Mouse (Mus musculus) heart, embryonic 12.5 days (tissue): ENCODE data around the gene Gsg1. TPM values are rescaled to one million over a fixed set of nuclear protein-coding genes. Genes with fewer than 3 reads are reported as not detected.
A peak's percentile ranks its signal among the peaks of the same experiment; 100 is the strongest.

ENCODE experiments used
- ATAC-seq: fragments of 200-750 bp; cut with Nextera tagmentation; 2 replicates; pipeline ENCODE4 v1.8.0; 2017; ENCODE audit warnings: moderate TSS enrichment, moderate library complexity; ENCODE audit not compliant: insufficient number of reproducible peaks, low FRiP score
- H3K27ac ChIP-seq: fragments of 300-500 bp; sonication (generic); 2 replicates; pipeline ENCODE4 v1.5.1; 2016; ENCODE audit warnings: mild to moderate bottlenecking, moderate library complexity; ENCODE audit not compliant: poor library complexity, severe bottlenecking
- H3K27me3 ChIP-seq: fragments of 300-500 bp; sonication (generic); replicated peaks from 2 replicates; pipeline ENCODE4 v1.6.1; 2016; ENCODE audit warnings: mild to moderate bottlenecking, moderate library complexity
- H3K36me3 ChIP-seq: fragments of 300-500 bp; sonication (generic); 2 replicates; pipeline ENCODE4 v1.6.1; 2016; ENCODE audit warnings: mild to moderate bottlenecking, moderate library complexity
- H3K4me1 ChIP-seq: fragments of 300-500 bp; sonication (generic); replicated peaks from 2 replicates; pipeline ENCODE4 v1.6.1; 2016; ENCODE audit warnings: mild to moderate bottlenecking
- H3K4me2 ChIP-seq: fragments of 300-500 bp; sonication (generic); 2 replicates; pipeline ENCODE4 v1.6.1; 2016; ENCODE audit warnings: mild to moderate bottlenecking, moderate library complexity
- H3K4me3 ChIP-seq: fragments of 300-500 bp; sonication (generic); 2 replicates; pipeline ENCODE4 v1.5.1; 2016; ENCODE audit warnings: mild to moderate bottlenecking
- H3K9ac ChIP-seq: fragments of 300-500 bp; sonication (generic); 2 replicates; pipeline ENCODE4 v1.6.1; 2016; ENCODE audit warnings: mild to moderate bottlenecking, moderate library complexity
- H3K9me3 ChIP-seq: fragments of 300-500 bp; sonication (generic); replicated peaks from 2 replicates; pipeline ENCODE4 v1.6.1; 2016; ENCODE audit warnings: mild to moderate bottlenecking, moderate library complexity
- WGBS: fragments of 180-500 bp; shearing (Covaris S2); methylation state at CpG from one replicate; pipeline ENCODE4 v1.1.7; 2016; 5-methylcytosine and 5-hydroxymethylcytosine counted together
- polyA plus RNA-seq: library from polyadenylated mRNA; unstranded; fragments of >200 nt; fragmentation: Nextera tagmentation; extraction: Ambion mirVana; gene quantifications from 2 replicates; pipeline ENCODE4 v1.2.1, GENCODE M21; 2016

Gene Gsg1
- polyA plus RNA-seq, 1 experiment from 2014 or later: 0.59 TPM

DNA sequence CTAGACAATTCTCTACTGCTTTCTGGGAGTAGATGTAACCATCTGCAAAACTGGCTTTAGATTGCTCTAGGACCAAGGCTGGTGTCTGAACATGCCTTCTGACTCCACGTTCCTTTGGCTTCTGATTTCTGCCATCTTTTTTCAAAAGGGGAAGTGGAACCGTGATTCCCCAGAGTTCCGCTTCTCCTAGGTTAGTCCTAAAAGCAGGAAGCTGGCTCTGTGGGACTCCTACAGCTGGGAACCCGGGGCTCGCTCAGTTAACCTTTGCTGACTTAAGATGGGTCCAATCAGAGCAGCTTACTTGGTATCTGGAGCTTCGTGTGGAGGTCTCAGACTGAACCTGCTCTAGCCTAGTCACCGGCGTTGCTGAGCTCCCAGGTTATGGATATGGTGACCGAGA is 7.0 kb upstream of the Gsg1 start:
- no peak for ATAC-seq
- H3K36me3 ChIP-seq: no peaks in the 10 kb centered on the region
- H3K27me3 ChIP-seq: no peaks in the 10 kb centered on the region
- no peak overlapping the region for H3K27ac ChIP-seq
- peaks cover 8% of the 10 kb centered on the region; the same call in 1 of the 2 replicates for H3K9me3 ChIP-seq
- no peak overlapping the region for H3K4me2 ChIP-seq
- H3K4me1 ChIP-seq: no peaks in the 10 kb centered on the region
- no peak overlapping the region for H3K9ac ChIP-seq
- 88% methylated on average over 9 of the region's 9 CpGs for WGBS
- H3K4me3 ChIP-seq: no peak overlapping the region

DNA sequence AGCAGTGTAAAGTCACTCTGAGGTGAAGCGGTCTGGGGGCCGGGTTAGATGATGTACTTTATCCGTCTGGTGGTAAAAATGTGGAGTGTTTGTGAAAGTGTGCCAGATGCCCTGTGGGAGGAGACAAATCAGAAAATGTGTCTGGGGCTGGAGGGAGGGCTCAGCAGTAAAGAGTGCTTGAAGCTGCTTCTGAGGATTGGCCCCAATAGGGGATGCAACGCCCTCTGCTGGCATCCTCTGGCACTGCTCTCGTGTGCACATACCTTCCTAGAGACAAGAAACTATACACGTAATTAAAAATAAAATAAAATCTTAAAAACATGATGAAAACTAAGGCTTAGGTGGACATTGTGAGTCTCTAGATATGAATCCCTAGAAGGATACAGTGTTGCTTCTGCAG is 6.3 kb upstream of the Gsg1 start:
- no peak overlapping the region for H3K9ac ChIP-seq
- 86% methylated on average over 6 of the region's 6 CpGs for WGBS
- H3K36me3 ChIP-seq: peaks cover 2% of the 10 kb centered on the region; the same call in 1 of the 2 replicates
- H3K4me1 ChIP-seq: no peaks in the 10 kb centered on the region
- H3K9me3 ChIP-seq: peaks cover 11% of the 10 kb centered on the region
- H3K4me2 ChIP-seq: no peak overlapping the region
- H3K4me3 ChIP-seq: no peak overlapping the region
- no peaks in the 10 kb centered on the region for H3K27me3 ChIP-seq
- H3K27ac ChIP-seq: no peak overlapping the region
- ATAC-seq: no peak

DNA sequence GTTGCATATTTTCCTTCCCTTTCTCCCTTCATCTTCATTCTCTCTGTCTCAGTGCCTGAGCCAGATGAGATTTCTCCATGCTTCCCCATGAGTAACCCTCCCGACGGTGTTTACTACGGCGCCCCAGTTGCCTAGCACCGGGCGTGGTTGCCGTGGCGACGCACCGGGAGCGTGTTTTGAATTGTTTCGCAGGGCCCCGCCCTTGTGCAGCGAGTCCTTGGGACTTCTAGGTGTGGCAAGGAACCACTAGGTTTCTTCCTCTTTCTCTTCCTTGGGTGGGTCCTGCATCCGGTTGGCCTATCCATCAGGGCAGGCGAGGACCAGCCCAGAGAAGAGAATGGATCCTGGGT is 1.4 kb downstream of the Gsg1 start:
- Histone ChIP-seq H3K4me2 (peak overlapping the region; percentile 64), H3K4me3 (peak overlapping the region; percentile 33), H3K9ac (no peak overlapping the region), H3K27me3 (0 out of 2 replicates have a peak, but pooled peaks cover 4% of the 10 kb centered on the region), H3K4me1 (peaks cover 27% of the 10 kb centered on the region), H3K36me3 (peaks cover 2% of the 10 kb centered on the region; the same call in 1 of the 2 replicates), H3K9me3 (peaks cover 4% of the 10 kb centered on the region), H3K27ac (peak overlapping the region; percentile 8; the same call in 1 of the 2 replicates)
- 7% methylated on average over 16 of the region's 16 CpGs for whole genome bisulfite sequencing
- peak; percentile 69 for ATAC-seq

DNA sequence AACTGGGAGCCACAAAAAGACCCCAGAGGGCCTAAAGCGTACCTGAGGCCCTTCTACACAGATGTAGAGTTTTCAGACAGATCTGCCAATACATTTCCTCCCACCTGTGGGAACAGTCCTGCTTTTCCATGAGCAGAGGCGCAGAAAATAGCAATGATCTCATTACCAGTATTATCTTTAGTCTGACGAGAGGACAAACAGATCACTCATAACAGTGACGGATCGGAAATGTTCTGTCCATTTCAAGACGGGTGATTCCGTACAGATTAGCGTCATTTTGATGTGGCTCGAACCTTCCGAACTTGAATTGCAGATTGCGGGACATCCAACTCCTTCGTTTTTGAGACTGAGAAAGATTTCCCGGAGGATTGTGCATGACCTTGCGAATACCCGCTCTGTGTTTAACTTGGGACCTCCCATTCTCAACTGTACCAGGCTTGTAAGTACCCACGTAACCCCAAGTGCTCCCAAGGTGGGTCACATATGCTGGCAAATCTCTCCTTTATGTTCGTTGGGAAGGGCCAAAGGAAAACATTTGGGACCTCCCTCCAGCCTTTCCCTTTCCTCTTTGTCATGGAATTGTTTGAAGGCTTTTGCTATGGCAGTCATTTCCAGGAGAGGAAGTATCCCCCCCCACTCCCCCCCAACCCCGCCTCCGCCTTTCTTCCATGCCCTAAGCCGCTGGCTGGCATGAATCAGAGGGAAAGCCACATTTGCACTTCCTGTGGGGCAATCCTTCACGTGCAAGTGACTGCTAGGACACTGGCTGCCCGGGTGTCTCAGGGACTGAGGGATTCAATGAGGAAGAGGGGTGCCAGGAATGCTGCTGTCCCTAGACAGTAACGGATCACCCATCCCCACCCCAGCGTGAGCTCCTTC is 2.1 kb downstream of the Gsg1 start:
- H3K27ac ChIP-seq: peak overlapping the region; percentile 8
- no peak overlapping the region for H3K9ac ChIP-seq
- WGBS: 42% methylated on average over 24 of the region's 24 CpGs
- H3K9me3 ChIP-seq: peaks cover 4% of the 10 kb centered on the region
- peaks cover 27% of the 10 kb centered on the region for H3K4me1 ChIP-seq
- ATAC-seq: peak; percentile 20
- H3K4me3 ChIP-seq: peak overlapping the region; percentile 33
- peaks cover 2% of the 10 kb centered on the region; the same call in 1 of the 2 replicates for H3K36me3 ChIP-seq
- 0 out of 2 replicates have a peak, but pooled peaks cover 4% of the 10 kb centered on the region for H3K27me3 ChIP-seq
- H3K4me2 ChIP-seq: peak overlapping the region; percentile 64

DNA sequence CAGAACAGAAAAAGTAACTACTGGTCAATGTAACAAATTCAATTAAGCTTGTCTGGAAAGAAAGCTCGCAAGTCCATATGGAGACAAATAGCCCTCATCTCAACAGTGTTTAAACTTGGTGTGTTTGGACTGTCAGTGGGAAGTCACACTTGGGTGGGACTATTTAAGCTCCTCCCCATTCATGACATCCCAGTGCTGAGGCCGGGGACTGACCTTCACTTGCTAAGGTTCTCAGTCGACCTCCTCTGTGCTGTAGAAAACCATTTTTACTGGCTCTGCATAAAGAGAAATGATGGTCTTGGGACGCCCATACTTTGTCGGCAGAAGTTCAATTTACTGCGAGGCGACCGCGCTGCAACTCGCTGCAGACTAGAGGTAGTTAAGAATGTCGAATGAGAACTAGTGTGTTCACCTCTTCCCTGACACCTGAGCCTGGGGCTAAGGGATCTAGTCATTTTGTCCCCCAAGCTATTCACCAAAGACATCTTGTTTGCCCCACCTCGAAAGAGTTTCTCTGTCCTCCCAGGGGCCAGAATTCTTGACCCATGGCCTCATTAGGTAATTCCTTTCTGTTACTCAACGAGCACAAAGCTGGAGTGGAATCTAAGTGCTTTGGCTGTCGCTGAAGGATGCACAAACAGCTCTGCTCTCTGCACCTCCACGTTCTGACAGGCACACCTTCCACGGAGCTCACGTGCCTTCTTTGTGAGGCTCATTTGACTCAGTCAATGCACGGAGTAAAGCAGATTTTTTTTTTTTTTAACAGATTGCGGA is 3.0 kb downstream of the Gsg1 start:
- Histone ChIP-seq H3K4me2 (no peak overlapping the region), H3K4me3 (no peak overlapping the region)
- 62% methylated on average over 19 of the region's 19 CpGs for WGBS

DNA sequence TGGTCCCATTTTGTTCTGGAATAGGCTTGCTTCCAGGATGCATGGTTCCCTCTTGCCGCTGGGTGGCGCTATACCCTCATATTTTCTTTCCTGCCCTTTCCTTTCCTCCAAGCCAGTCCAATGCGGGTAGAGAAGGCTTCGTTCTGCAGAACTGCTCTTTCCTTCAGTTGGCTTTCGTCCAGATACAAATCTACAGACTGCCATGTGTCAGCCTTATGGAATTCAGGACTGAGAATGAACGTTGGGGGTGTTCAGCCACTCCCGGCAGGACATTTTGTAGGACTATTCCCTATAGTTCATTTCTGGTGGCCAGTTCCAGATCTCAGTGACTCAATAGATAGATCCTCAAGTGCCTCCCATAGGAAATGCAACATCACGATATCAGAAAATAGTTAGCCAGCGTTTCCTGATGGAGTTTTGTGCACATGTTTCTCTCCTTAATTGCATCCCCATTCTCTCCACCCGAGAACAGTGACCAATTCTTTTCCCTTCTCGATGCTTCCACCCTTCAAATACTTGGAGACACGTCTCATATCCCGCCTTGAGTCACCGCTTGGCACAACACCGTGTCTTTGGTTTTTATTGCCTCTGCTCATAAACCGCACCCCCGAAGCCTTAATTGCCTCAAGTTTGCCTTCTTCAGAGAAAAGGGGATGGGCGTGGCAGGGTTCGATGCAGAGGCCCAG is 4.2 kb downstream of the Gsg1 start:
- Histone ChIP-seq H3K4me2 (peak overlapping the region; percentile 3; the same call in 1 of the 2 replicates), H3K9ac (no peak overlapping the region), H3K9me3 (no peaks in the 10 kb centered on the region), H3K27me3 (0 out of 2 replicates have a peak, but pooled peaks cover 4% of the 10 kb centered on the region), H3K4me3 (no peak overlapping the region), H3K27ac (peak overlapping the region; percentile 37), H3K36me3 (no peaks in the 10 kb centered on the region), H3K4me1 (peaks cover 27% of the 10 kb centered on the region)
- 38% methylated on average over 19 of the region's 19 CpGs for WGBS
- ATAC-seq: peak; percentile 78

More for the DNA sequence above, 3.0 kb downstream of the Gsg1 start:
- Histone ChIP-seq H3K4me1 (peaks cover 27% of the 10 kb centered on the region), H3K9me3 (peaks cover 4% of the 10 kb centered on the region), H3K27me3 (0 out of 2 replicates have a peak, but pooled peaks cover 4% of the 10 kb centered on the region), H3K36me3 (peaks cover 2% of the 10 kb centered on the region; the same call in 1 of the 2 replicates), H3K27ac (no peak overlapping the region), H3K9ac (no peak overlapping the region)
- no peak for ATAC-seq

DNA sequence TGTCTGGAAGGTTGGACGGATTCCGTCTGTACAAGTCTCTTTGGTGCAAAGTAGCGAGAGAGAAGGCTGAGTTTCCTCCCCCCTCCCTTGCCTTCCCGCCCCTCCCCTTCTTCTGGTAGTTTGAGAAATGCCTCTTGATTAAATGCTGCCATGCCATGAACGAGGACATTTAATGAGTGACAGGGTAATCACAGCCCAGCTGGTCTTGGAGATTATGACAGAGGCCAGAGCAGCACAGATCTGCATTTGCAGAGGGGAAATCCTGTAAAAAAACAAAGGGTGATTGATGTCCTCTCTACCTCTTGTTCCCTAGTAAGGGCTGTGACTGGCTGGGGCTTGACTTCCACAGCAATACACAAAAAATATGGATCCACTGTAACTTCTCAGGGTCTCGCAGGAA is 6.3 kb downstream of the Gsg1 start:
- 0 out of 2 replicates have a peak, but pooled peaks cover 11% of the 10 kb centered on the region for H3K27me3 ChIP-seq
- no peak overlapping the region for H3K27ac ChIP-seq
- H3K36me3 ChIP-seq: no peaks in the 10 kb centered on the region
- no peaks in the 10 kb centered on the region for H3K9me3 ChIP-seq
- H3K9ac ChIP-seq: no peak overlapping the region
- ATAC-seq: no peak
- WGBS: 39% methylated on average over 6 of the region's 6 CpGs
- H3K4me2 ChIP-seq: no peak overlapping the region
- H3K4me1 ChIP-seq: peaks cover 25% of the 10 kb centered on the region
- H3K4me3 ChIP-seq: no peak overlapping the region

DNA sequence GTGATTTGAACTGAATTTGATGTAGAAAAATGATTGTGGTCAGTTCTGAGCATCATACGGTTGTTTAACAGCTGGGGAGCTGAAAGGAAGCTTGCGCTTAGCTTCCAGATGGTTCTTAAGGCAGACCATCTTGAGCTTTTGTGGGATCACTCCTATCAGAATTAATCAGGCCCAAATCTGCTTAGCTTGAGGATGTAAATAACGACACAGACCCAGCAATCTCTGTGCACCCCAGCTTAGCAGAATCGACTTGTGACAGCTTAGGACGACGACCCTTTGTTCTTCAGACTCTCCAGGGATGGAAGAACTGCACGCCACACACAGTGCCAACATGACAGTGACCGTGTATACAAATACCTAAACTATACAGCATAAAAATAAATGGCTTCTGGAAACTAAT is 8.6 kb downstream of the Gsg1 start:
- ATAC-seq: no peak
- no peak overlapping the region for H3K27ac ChIP-seq
- 68% methylated on average over 8 of the region's 8 CpGs for WGBS

DNA sequence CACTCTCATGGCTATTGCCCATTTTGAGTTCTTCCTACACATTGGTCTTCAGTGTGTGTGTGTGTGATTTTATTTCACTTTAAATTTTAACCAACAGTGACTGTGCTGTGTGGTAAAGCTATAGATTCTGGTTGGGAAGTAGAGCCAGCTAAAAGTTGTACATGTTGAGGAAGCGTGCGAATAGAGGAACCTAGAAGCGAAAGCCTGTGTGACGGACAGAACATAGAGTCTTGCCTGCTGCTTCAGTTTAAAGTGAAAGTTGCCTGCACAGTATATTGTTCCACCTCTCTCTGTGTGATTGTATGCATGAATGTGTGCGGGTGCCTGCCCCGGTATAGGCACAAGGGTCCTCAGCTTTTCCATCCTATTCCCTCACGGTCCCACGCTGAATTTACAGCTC is 13.8 kb downstream of the Gsg1 start:
- 87% methylated on average over 8 of the region's 8 CpGs for WGBS
- Histone ChIP-seq H3K4me3 (no peak overlapping the region), H3K27me3 (0 out of 2 replicates have a peak, but pooled peaks cover 10% of the 10 kb centered on the region), H3K27ac (no peak overlapping the region), H3K9ac (no peak overlapping the region), H3K36me3 (no peaks in the 10 kb centered on the region), H3K4me2 (no peak overlapping the region), H3K4me1 (peaks cover 32% of the 10 kb centered on the region), H3K9me3 (no peaks in the 10 kb centered on the region)
- no peak for ATAC-seq

More for the DNA sequence above, 8.6 kb downstream of the Gsg1 start:
- no peak overlapping the region for H3K4me2 ChIP-seq
- no peak overlapping the region for H3K9ac ChIP-seq
- H3K4me3 ChIP-seq: no peak overlapping the region
- H3K27me3 ChIP-seq: 0 out of 2 replicates have a peak, but pooled peaks cover 11% of the 10 kb centered on the region
- no peaks in the 10 kb centered on the region for H3K36me3 ChIP-seq
- H3K4me1 ChIP-seq: peaks cover 24% of the 10 kb centered on the region
- H3K9me3 ChIP-seq: no peaks in the 10 kb centered on the region

DNA sequence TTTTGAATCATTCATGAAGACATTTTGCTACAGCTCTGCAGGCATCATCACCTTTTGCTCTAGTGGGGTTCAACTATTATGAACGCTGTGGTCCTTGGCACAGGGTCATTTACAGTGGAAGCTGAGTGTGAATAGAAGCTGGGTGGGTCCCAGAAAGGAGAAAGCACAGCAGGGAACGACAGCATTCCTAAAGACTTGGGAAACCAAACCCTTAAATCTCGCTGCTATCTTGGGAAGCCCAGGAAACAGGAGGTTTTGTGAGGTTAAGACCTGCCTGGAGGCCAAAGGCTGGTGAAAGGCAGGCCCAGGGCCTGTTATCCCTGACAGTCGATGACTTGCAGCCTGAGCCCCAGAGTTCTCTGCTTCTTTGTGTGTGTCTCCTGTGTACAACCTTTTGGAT is 15.9 kb downstream of the Gsg1 start:
- no peaks in the 10 kb centered on the region for H3K9me3 ChIP-seq
- H3K9ac ChIP-seq: no peak overlapping the region
- ATAC-seq: no peak
- no peak overlapping the region for H3K4me2 ChIP-seq
- WGBS: 37% methylated on average over 4 of the region's 4 CpGs
- H3K27me3 ChIP-seq: peaks cover 3% of the 10 kb centered on the region; the same call in 1 of the 2 replicates
- H3K36me3 ChIP-seq: peaks cover 5% of the 10 kb centered on the region; the same call in 1 of the 2 replicates
- H3K27ac ChIP-seq: no peak overlapping the region
- H3K4me1 ChIP-seq: peaks cover 32% of the 10 kb centered on the region
- H3K4me3 ChIP-seq: no peak overlapping the region
